Mouse (Mus musculus) gastrocnemius, postnatal 36 days (tissue): ENCODE data around the gene Clec2d. TPM values are rescaled to one million over a fixed set of nuclear protein-coding genes. Genes with fewer than 3 reads are reported as not detected.
A peak's percentile ranks its signal among the peaks of the same experiment; 100 is the strongest.
"Not testable (repeated sequence)": the region's sequence is repeated elsewhere in the genome, so short reads cannot be mapped to it uniquely, and the experiment has no call there.

Experiments
- DNase-seq, 2 experiments: peaks; one replicate each; pipeline ENCODE4 v3.0.0; 2022
- intact Hi-C: fragments of 180-260 bp; cut with DNase I; formaldehyde crosslinking; loops from one replicate; pipeline ENCODE4 v1.15.1; 2025
- long read RNA-seq, 2 experiments: library from polyadenylated mRNA; stranded (forward); transcript quantifications; one replicate each; pipeline ENCODE4 v2.0.0; 2021
- total RNA-seq, 2 experiments: library from RNA; stranded (reverse); gene quantifications; 2 replicates each; pipeline ENCODE4 v1.2.3; 2021

Clec2d gene
- 10 to 100 TPM; 59.3 to 69.5 TPM for total RNA-seq
- long read RNA-seq, experiment 1, partial matches to known transcripts, result 0 of 1 reads
- long read RNA-seq, experiment 1, other reads (novel, unspliced or antisense), result 0 of 1 reads
- long read RNA-seq, experiment 2, partial matches to known transcripts, result 0 of 2 reads
- long read RNA-seq, experiment 2, other reads (novel, unspliced or antisense), result 0 of 2 reads

GRCm38 (mm10) chr6:129180403-129181169 lies at the start of gene Clec2d:
Gene Clec2d, plus strand, starts transcription at chr6:129180615.
- intact Hi-C loops, result loop anchor here (1.0 to 10.0 kb wide), 4 partner anchors 37 to 286 kb away; partner anchors contain the start of gene BC035044

DNA sequence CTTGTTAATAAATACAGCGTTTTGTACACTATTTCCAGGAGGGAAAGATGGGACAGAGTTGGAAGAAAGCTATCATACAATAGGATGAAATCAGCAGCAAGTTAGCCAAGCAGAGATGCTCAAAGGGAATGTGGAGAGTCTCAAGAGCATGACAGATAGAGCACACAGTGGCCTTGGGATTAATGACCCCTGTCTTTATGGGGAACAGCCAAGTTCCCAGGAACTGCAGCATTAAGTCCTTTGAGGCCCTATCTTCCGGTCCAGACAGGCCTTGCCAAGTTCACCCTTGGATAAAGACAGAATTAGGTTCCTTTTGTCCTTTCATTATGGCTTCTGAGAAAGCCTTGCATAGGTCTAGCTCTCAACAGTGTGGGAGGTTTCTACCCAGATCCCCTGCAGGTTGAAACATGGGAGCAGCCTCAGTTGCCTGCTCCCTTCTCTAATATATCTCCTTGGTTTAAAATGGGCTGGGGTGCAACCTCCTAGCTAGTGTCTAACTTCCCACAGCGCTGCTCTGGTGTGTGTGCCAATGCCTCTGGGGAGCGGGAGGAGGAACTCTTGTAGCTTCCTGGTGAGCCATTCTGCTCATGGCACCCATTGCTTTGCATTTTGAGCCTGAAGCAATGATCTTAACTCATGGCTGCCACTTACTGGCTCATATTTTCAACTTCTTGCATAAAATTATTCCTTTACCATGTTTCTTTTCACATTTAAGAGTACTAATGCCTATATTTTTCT lies 47.6 kb upstream of the Clec2d start:
- DNase-seq, result no peak
- intact Hi-C loops, result no loop called here

More at GRCm38 (mm10) chr6:129180403-129181169, at the start of gene Clec2d:
- DNase-seq, result peak; percentile 58 to 80

DNA sequence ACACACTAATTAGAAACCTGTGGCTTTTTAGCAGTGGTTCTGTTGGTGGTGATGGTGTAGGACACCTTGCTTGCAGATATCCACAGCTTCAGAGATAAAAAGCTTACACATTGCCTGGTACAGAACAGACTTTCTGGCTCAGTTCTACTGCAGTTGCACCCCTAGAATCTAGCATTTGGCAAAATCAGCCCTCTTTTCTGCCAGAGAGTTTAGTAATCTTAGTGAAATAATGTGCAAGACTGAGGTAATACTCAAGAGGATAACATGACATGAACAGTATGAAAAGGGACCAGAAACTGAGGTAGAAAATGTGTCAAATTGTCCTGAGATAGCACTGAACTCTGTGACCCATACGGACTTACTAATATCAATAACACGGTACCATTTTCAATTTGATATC lies 33.6 kb upstream of the Clec2d start:
- intact Hi-C loops, result no loop called here
- DNase-seq, result no peak

DNA sequence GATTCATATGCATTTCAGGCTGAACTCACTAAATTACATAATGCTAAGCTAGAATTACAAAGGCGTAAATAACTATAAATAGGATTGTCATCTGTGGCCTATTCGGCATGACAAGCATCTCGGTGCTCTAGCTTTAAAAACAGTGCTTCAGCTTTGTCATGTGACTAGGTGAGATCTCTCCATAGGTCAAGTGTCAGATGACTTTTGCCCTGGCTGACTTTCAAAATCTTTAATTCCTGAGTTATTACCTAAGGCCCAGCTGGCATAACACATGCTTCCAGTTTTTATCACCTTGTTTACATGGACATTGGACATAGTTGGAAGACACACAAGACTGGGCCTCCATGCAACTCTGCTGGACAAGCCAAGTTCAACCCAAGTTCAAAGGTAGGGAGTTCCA lies 20.3 kb upstream of the Clec2d start:
- DNase-seq, result no peak
- intact Hi-C loops, result no loop called here

GRCm38 (mm10) chr6:129161136-129161535 lies 19.3 kb upstream of the Clec2d start:
- intact Hi-C loops, result no loop called here
- DNase-seq, result no peak

GRCm38 (mm10) chr6:129161951-129162350 lies 18.5 kb upstream of the Clec2d start:
- intact Hi-C loops, result no loop called here
- no peak for DNase-seq

DNA sequence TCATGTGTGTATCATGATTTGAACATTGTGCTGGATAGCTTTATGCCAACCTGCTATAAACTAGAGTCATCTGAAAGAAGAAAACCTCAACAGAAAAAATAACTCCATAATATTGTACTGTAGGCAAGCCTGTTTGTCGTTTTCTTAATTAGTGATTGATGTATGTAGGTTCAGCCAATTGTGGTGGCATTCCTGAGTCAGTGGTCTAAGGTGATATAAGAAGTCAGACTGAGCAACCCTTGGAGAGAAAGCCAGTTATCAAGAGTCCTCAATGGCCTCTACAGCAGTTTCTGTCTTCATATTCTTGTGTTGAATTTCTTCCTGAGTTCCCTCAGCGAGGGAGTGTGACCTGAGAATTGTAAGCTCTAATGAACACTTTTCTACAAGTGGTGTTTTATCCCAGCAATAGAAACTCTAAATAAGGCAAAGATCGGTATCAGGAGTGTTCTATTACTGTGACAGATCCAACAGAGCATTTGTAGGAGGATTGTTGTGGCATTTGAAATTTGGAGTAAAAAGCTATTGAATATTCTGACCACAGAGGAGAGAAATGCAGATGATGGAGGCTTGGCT lies 17.7 kb upstream of the Clec2d start:
- DNase-seq, result no peak
- intact Hi-C loops, result no loop called here

GRCm38 (mm10) chr6:129163606-129164005 lies 16.8 kb upstream of the Clec2d start:
- no peak for DNase-seq
- intact Hi-C loops, result no loop called here

DNA sequence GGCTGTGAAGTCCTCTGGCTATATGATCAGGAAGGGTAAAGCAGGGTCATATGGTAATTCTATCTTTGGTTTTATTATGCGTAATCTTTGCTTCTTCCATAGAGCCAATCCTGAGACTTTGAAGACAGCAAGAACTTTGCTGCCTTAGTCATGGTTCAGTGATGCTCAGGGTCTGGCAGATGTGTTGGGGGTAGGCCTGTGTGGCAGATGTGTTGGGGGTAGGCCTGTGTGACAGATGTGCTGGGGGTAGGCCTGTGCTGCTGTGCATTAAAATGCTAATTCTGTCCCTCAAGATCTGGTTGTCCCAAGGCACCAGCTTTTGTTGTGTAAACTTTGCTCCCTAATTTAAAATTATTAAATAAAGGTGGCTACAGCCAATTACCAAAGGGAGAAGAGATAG lies 9.5 kb upstream of the Clec2d start:
- intact Hi-C loops, result no loop called here
- DNase-seq, result no peak

DNA sequence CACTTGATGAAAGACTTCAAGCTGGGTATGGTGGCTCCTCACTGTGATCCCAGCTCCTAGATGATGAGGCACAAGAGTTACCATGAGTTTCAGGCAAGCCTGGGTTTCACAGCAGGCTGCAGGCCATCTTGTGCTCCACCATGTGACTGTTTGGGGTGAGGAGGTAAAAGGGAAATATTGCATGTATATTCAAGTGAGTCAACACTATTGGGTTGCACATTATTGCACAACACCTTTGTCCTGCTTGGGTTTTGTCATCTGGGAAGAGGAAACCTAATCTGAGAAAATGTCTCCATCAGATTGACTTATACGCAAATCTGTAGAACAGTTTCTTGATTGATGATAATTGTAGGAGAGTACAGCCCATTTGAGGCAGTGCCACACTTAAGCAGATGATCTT lies 8.7 kb upstream of the Clec2d start:
- intact Hi-C loops, result no loop called here

GRCm38 (mm10) chr6:129174836-129175235 lies 5.6 kb upstream of the Clec2d start:
- DNase-seq, result no peak
- intact Hi-C loops, result loop anchor here (5.0 kb wide), 1 partner anchor 83 kb away; no protein-coding TSS in a partner anchor

More for the DNA sequence above, 8.7 kb upstream of the Clec2d start:
- no peak for DNase-seq

GRCm38 (mm10) chr6:129175612-129176011 lies 4.8 kb upstream of the Clec2d start:
- DNase-seq, result no peak
- intact Hi-C loops, result loop anchor here (5.0 kb wide), 1 partner anchor 83 kb away; no protein-coding TSS in a partner anchor

- DNase-seq, result no peak
- intact Hi-C loops, result loop anchor here (5.0 kb wide), 1 partner anchor 84 kb away; no protein-coding TSS in a partner anchor
Measured at GRCm38 (mm10) chr6:129176621-129177020, 3.8 kb upstream of the Clec2d start.

GRCm38 (mm10) chr6:129179281-129179680 lies 1.1 kb upstream of the Clec2d start:
- intact Hi-C loops, result loop anchor here (5.0 kb wide), 1 partner anchor 87 kb away; no protein-coding TSS in a partner anchor
- DNase-seq, result no peak

GRCm38 (mm10) chr6:129179831-129180230 lies 584 bp upstream of the Clec2d start:
- intact Hi-C loops, result loop anchor here (5.0 to 10.0 kb wide), 4 partner anchors 37 to 285 kb away; partner anchors contain the start of gene BC035044

GRCm38 (mm10) chr6:129181249-129181648 lies 834 bp downstream of the Clec2d start:
- no peak for DNase-seq
- intact Hi-C loops, result loop anchor here (1.0 to 10.0 kb wide), 4 partner anchors 36 to 286 kb away; partner anchors contain the start of gene BC035044

More at GRCm38 (mm10) chr6:129179831-129180230, 584 bp upstream of the Clec2d start:
- not testable (repeated sequence) for DNase-seq

DNA sequence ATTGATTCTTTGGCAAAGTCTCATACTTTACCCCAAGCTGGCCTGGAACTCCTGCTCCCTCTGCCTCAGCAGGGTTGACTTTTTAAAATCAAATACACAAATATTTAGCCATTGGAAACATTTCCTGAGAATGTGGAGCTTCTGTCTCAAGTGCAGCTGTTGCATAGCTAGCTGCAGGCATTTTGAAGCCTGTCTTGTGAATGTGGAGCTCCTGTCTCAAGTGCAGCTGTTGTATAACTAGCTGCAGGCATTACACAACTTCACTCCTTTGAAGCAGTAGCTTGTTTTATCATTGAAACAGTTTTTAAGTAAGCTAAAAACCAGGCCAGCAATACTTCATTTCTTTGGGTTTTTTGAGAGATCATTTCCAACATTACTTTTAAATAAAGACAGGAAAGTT lies 1.3 kb downstream of the Clec2d start:
- intact Hi-C loops, result loop anchor here (1.0 to 10.0 kb wide), 4 partner anchors 36 to 287 kb away; partner anchors contain the start of gene BC035044
- DNase-seq, result no peak

GRCm38 (mm10) chr6:129182518-129182917 lies 2.1 kb downstream of the Clec2d start:
- DNase-seq, result no peak
- intact Hi-C loops, result loop anchor here (5.0 to 10.0 kb wide), 3 partner anchors 35 to 288 kb away; partner anchors contain the start of gene BC035044

DNA sequence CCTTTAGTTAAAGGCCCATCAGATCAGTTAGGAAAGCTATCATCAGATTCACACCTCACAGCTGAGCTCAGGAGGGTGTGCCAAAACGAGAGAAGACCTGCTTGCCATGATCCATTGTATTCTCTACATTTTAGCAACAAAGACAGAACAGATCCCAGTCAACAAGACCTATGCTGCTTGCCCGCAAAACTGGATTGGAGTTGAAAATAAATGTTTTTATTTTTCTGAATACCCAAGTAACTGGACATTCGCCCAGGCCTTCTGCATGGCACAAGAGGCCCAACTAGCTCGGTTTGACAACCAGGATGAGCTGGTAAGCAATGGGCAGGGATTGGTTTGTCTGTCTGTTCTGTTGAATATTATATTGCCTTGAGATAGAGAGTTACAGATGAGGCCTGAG lies 3.6 kb downstream of the Clec2d start:
- intact Hi-C loops, result loop anchor here (5.0 to 10.0 kb wide), 3 partner anchors 33 to 289 kb away; partner anchors contain the start of gene BC035044
- not testable (repeated sequence) for DNase-seq

- intact Hi-C loops, result loop anchor here (5.0 to 10.0 kb wide), 3 partner anchors 33 to 290 kb away; partner anchors contain the start of gene BC035044
- no peak for DNase-seq
Measured at GRCm38 (mm10) chr6:129184788-129185187, 4.4 kb downstream of the Clec2d start.
